Mouse (Mus musculus): ENCODE measurements around the gene Galnt16. TPM values are rescaled to one million over a fixed set of nuclear protein-coding genes. Genes with fewer than 3 reads are reported as not detected.

Gene Galnt16
- total RNA-seq, 2 experiments from 2014 or later, result 16.3 to 16.8 TPM

DNA sequence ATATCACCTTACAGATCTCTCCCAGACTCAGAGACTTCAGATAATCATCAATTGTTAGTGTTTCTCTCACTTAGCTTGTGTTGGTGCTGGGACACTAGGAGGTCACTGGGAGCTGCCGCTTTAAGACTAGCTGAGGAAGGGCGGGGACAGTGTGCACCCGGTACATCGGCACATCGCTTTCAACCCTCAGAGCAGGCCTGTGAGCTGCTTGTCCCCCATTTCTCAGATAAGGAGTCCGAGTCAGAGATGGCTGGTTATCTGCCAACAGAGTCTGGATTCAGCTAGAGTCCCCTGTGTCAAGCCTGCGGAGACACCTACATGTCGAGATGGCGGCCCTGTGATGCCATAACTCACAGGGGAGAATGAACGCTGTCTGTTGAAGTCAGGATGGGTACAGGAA lies 13.5 kb downstream of the Galnt16 start:
- no peak for DNase-seq

DNA sequence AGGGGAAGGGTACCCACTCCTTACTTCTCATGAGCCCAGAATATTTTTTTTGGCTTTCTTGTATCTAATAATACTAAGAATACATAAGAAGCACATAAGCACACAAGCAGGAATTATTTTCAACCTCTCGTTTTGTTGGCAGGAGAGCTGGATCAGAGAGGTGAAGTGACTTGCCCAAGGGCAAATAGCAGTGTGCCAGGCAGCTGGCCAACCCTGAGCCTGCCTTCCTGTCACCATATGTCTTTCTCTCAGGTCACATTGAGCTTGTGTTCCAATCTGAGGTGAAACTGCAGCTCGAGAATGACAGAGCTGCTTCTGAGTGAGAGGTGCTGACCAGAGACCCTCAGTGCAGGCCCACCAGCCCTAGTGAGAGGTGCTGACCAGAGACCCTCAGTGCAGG lies 15.8 kb downstream of the Galnt16 start:
- DNase-seq, result peak; percentile 53

DNA sequence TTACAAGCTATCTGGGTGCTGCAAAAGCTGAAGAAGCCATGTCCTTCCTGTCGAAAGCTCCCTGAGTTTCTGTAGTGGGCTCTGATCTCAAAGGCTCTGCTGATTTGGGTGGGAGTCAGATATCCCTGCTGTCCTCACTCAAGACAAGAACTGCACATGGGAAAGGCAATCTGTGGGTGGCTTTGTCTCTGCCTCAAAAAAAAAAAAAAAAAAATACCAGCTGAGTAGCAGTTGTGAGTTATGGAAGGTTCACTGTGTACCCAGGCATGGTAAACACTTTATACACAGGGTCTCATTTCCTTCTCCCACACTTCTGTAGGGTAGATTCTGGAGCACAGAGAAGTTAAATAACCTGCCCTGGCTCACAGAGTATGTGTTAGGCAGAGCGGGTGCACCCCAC lies 19.2 kb downstream of the Galnt16 start:
- no peak for DNase-seq

DNA sequence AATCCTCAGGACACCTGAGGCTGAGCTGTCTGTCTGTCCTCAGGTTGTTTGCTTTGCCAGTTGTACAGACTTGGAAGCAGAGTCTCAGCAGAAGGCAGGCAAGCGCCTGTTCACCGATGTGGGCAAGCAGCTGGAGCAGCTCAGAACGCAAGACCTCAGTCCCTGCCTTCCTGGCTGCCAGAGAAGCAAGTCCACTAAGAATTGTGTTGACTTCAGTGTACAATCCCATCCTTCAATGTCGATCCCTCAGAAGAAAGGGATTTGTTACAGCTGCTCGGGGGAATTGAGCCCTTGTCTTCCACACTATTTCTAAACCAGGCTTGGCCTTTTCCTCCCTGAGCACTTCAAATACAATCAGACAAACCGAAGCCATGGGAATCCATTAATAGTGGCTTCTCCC lies 20.2 kb downstream of the Galnt16 start:
- DNase-seq, result no peak

DNA sequence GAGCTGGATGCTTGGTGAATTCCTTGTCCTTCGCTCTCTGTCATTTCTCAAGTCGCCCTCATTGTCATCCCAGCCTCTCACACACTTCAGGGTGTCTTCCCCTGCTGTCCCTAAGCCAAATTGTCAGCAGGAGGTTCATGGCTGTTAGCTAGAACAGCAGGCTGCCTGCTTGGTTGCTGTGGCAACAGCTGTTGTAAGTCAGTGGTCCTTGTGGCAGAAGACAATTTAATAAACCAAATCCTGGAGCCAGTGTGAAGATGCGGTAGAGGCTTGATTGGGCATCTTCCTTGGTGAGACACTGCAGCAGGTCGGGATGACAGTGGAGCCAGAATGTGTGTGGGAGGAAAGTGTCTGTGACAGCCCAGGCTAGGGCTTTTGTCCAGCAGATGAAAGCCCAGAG lies 27.2 kb downstream of the Galnt16 start:
- DNase-seq, result no peak

DNA sequence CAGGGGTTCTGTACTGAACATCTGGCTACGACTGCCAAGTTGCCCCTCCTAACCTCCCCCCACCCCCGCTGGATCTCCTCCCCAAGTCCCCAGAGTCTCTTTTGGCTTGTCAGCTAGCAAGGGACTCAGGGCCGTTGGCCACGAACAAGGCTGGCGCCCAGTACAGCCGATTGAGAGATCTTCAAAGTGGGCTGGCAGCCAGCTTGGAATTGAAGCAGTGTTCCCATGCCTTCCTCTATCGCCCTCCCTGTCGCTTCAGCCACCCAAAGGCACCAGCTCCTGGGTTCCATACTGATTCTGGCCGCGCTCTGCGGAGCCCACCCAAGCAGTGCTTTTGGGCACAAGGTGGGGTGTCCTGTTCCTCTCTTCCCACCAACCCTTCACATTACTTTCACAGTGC lies 31.6 kb downstream of the Galnt16 start:
- DNase-seq, result peak; percentile 81

DNA sequence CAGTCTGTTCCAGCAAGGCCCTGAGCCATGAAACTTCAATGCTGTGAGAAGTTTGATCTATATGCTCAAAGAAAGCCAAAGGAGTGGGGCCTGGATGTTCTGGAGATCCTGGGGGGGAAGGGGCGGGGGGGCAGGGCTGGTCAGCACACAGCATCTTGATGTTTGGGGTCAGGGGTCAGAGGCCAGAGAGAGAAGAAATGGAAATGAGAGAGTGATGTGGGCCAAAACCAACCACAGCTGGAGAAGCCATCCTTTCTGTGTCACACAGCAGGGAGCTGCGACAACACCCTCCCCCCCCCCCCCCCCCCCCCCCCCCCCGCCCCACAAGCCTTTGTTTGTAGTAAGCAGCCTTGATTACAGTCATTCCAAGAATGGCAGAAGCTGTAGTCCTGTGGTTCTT lies 35.1 kb downstream of the Galnt16 start:
- no peak for DNase-seq

DNA sequence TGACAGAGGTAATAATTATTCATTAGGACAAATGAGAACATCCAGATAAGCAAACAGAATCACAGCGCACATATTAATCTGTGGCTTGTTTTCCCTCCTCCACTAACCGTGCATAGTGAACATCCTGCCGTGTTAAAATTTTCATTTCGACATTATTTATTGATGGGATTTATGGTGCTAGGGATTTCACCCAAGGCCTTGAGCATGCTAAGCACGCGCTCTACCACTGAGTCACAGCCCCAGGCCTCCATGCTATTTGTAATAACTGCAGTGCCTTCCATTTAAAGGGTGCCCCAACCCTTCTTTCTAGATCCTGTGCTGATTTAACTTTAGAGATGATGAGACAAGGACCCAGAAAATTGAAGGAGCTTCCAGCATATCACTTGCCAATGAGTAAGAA lies 36.2 kb downstream of the Galnt16 start:
- no peak for DNase-seq

DNA sequence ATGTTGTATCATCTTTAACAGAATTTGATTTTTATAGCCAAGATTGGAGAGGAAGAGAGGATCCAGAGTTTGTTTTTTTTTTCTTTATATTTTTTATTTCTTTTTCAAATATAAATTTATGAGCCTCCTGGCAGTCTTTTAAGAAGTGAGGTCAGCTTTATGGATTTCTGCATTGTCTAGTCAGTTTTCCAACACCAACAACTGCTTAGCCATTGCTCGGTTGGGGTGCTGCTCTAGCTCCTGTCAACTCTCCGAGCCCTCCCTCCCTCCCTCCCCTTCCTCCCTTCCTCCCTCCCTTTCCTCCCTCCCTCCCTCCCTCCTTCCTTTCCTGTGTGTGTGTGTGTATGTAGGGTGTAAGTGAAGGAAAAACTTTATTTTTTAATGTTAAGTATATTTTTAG lies 43.8 kb downstream of the Galnt16 start:
- no peak for DNase-seq

DNA sequence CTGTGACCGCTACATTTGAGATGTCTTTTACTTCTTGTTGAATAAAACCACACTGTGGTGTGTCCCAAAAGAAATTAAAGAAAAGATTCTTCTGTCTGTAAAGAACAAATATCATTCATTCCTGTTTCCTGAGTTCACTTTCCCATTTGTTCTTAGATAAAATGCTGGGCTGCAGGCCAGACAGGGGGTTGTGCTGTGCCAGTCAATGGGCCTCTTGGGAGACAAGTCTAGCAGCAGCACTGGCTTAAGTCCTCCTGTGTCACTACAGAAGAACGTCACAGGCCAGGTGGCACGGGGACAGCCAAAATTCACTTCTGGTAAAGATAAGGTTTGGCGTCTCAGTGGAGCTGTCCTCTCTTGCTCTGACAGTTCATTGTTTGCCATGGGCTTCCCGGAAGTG lies 44.7 kb downstream of the Galnt16 start:
- DNase-seq, result peak; percentile 56

DNA sequence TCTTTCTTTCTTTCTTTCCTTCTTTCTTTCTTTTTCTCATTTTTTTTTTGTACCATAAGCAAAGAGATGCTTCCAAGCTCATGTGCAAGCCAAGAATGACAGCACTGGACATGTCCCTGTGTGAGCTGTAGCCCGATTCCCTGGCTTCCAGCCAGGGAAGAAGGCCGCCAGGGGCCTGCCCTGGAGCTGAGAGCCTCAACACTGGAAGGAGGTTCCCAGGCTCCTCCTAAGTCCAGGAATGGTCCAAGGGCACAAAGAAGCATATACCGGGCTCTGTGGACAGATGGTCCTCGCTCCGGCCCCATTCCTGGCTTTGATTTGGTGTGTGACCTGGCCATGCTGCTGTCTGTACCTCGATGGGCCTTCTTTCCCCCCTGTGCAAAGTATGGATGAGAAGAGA lies 46.9 kb downstream of the Galnt16 start:
- DNase-seq, result peak; percentile 46

DNA sequence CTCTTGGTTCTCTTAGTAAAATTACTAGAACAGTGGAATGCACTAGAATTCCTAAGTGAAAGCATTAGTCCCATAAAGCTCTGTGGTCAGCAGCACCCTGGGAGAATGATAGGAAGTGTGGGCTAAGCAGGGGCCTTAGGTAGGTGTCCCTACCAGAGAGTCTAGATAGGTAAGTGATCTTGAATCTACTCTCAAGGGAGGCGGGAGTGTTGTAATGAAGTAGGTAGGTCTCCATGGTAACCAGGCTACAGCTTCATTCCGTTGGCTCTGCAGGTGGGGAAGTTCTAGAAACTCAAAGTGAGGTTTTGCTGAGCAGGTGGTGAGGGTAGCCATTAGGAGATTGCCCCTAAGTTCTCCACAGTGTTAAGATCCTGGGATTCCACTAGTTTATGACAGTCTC lies 47.7 kb downstream of the Galnt16 start:
- no peak for DNase-seq

DNA sequence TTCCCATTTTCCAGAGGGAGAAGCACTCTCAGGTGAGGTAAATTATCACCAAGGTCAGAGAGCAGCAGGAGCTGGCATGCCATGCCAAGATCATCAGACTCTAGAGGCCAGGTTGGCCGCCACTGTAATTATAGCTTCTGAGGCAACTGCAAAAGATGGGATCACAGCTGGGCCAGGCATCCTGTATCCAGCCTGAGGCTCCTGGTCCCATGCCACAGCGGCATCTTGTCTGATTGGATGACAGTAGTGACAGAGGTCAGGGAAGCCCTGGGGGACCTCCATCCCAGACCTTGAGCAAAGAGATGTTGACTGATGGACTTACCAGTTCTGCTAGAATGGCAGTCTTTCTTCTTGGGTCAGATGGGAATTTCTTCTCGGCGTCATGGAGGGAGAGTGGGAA lies 48.4 kb downstream of the Galnt16 start:
- DNase-seq, result no peak

DNA sequence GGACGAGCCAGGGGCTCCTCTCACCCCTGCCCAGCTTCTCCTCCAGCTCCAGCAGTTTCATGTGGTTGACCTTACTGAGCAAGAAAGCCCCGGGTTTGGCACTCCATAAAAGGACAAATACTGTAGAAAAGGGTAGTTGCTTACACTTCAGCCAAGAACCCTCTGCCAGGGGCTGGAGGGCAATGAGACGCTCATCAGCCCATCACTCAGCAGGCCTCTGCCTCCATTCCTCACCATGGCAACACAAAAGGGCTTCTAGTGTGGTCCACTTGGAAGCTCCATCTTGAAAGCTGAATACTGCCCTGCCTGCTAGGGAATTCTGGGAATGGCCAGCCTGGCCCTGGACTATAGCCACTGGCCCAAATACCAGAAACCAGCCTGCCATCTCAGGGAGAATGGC lies 49.3 kb downstream of the Galnt16 start:
- no peak for DNase-seq

DNA sequence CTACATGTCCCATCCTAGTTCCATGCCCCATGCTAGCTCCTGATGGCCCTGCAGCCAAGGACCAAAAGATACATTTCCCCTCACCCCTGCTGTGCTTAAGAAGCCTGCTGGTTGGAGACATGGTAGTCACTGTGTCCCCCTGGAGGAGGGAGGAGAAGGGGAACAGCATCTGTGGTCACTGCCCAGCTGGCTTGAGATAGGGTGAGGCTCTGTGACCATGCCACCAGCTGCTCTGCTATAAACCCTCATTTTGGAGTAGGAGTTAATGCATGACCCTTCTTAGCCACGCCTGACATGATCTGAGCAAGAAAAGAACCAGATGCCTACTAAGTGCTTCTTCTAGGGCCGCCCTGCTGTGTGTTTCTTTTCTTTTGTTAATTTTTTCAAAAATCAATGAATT lies 51.5 kb downstream of the Galnt16 start:
- no peak for DNase-seq

DNA sequence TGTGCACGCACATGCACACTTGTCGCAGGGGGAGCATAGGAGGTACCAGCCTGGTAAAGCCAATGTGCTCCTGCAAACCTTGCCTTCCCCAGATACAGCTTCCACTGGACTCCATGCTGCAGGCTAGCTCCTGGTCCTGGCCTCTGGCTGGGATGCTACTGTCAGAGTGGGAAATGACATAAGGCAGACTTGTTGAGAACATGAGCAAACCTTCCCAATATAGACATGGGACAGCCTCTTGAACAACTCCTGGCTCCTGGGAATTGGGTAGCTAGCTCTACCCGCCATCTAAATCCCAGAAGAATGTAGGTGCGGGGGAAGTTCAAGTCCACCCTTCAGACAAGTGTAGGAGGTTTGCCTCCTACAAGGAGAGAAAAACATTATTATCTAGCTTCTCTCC lies 56.2 kb downstream of the Galnt16 start:
- no peak for DNase-seq

DNA sequence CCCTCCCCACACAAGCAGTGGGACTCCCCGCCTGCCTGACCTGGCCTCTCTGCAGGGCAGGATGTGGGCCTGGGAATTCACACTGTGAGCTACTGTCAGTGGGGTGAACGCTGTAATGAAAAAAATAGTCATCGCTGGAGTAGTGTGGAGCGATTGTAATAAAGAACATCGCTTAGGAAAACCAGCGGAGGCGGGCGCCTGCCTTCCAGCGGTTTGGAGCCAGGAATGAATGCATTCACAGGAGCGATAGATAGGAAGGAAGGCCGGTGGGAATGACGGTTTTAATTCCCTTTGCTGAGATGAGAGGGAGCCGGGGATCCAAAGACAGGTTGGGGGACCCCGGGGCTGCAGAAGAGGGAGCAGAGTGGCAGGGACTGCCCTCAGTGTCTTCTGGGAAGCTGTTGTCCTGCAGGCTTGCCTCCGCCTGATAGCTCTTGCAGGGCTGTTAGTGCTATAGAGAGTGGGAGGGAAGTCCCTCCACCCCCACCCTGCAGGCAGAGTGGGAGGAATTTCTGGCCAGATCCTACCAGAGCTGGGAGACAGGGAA lies 56.8 kb downstream of the Galnt16 start:
- DNase-seq, result no peak

DNA sequence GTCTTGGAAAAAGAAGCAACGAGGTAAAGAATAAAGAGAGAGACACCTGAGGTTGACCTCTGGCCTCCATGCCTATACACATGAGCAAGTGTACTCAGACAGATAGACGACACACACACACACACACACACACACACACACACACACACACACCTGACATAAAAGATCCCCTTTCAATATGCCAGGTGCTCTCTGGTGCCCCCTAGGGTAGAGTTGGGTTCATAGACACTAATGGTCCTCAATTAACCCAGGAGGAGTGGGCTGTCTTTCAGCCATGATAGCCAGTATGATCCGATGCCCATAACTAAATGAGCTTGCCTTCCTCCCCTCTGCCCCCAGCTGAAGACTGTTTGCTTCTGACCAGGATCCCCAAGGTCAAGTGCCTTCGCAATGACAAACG lies 59.0 kb downstream of the Galnt16 start:
- peak; percentile 67 for DNase-seq

DNA sequence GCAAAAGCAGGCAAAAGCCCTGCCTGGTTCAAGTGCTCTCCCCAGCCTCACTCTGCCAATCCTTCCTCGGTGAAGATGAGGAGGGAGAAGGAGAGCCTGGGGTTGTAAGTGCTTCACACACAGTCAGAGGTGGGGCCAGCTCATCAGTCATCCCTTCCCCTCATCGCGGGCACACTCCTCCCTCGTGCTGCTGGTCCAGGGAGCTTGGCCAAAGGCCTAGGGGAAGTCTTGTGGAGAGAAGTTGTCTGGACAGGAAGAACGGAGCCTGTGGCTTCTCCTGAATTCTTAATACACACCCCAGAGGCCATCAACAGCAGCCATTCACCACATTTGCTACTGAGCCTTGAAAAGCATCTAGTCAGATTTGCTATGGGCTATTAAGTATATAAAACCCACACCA lies 63.3 kb downstream of the Galnt16 start:
- no peak for DNase-seq

DNA sequence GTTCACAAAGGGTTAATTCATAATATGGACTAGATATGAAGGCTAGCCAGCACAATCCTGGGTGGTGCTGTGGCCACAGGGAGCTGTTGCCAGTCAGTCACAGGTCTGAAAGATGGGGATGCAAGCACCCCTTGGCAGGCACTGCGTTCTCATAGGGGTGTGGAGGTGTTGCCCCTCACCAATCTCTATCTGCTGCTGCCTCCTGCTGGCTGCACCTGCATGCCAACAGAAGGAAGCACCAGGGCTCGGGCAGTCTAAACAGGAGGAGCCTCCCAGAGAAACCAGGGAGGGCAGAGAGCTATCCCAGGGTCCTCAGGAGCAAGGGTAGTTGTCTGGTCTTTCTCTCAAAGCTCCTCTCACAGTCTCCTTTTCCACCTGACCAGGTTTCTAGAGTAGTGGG lies 66.9 kb downstream of the Galnt16 start:
- peak; percentile 48 for DNase-seq

DNA sequence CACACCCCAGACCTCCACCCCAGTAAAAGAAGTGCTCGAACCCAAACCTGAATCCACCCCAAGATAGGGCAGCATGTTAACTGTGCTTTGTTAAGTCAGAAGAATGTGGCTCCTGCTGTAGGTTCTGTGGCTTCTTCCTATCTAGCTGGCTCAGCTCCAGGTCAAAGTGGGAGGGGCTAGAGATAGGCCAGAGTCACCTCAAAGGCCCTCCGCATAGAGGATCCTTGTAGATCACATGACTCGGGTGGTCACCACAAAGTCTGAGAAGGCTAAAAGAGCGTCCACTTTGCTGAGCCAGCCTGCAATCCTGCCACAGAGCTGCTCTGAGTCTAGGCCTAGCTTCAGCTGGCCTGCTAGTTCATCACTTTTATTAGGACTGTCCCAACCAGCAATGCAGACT lies 76.1 kb downstream of the Galnt16 start:
- no peak for DNase-seq

DNA sequence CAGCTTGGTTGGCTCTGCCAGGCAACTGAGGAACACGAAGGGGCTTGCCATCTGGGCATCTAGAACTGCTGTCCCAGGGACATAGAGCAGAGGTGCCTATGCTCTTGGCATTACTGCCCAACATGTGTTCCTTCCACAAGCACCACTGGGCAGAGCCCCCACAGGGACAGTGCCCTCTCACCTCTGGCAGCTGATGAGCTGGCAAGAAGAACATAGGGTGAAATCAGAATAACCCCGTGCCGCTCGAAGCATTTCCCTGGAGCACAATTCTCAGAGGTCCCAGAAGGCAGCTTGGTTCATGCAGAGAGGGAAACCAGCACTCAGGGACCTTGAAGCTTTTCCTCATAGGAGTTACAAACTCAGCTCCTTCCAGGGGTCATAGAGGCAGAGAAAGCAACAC lies 76.7 kb downstream of the Galnt16 start:
- DNase-seq, result peak; percentile 68

DNA sequence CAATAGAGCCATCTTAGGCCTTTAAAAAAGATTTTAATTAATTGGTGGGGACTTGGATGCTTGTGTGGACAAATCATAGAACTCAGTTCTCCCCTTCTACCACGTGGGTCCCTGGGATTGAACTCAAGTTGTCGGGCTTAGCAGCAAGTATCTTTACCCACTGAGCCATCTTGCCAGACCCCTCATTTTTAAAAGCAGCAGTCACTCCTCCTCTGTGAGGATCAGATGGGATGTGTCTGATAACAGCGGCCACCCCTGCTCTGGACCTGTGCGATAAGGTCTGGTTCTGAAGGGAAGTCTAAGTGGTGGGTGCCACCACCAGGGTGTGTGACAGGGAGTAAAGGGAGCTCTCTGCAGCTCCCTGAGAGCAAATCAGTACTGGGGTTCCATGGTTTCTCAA lies 77.5 kb downstream of the Galnt16 start:
- DNase-seq, result no peak

DNA sequence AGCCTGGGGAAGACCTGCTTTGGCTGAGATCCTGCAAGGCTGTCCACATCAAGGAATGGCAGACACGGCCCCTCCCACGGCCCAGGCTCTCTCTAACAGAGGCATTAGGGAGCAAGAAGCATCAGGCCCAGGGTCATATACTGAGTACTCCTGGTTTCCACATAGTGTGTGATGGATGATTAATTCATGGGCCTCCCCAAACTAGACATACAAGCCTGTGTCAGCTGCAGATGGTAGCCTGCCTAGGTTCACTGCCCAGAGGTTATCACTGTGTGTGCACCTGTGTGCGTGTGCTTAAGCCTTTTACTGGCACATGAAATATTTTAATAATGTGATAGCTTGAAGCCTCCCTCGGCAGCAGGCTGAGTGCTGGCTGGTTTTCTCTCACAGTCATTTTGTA lies 77.9 kb downstream of the Galnt16 start:
- no peak for DNase-seq

DNA sequence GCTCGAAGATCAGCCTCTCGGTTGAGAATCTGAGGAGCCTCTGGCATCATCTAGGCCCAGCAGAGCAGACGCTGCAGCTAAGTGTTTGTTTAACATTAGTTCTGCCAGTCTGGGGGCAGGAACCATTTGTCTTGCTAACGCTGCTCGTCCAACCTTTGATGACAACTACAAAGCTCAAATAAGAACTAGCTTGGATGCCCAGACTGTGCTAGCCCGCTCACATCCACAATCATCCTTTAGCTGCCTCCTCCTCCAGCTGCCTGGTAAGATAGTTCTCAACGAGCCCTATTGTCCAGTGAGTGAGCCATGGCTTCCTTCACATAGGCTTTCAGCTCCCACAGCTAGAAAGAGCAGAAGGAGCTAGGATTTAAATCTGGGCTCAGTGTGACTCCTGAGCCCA lies 80.2 kb downstream of the Galnt16 start:
- DNase-seq, result no peak

All from adrenal gland, postnatal 10 days (tissue).